Mouse (Mus musculus): ENCODE results near the gene Slco2b1. TPM values are rescaled to one million over a fixed set of nuclear protein-coding genes. Genes with fewer than 3 reads are reported as not detected.

Gene Slco2b1
- polyA plus RNA-seq, 1 experiment from 2014 or later = 1.3 TPM

DNA sequence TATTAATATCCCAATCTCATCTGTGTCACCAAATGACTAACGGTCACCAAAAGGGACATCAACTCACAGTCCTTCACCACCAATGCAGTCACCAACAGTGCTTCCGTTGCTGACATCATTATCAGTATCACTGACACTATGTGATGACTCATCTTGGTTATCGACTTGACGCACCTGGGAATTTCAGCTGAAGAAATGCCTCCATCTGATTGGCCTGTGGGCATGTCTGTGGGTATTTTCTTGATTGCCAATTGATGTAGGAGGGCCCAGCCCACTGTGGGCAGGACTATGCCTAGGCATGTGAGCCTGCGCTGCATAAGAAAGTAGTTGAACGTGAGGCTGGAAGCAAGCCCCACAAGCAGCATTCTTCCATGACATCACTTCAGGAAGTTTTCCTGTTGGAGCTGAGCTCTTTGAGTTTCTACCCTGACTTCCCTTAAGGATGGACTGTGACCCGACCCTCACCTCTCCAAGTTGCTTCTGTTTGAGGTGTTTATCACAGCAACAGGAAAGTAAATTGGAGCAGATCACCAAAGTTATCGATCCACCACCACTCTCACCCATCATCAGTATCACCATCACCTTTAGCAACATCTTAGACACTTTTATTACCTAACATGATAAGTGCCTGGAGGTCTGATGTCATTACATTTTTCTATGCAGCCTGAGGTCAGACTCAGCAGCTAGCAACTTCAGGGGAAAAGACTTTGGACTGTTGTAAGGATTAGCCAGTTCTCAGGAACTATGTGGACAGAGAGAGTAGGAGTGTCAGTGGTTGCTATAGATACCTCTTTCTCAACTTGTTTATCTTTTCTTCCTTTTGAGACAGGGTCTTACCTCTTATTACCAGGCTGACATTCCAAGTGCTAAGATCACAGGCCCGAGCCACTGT is 39.4 kb downstream of the Slco2b1 start:
- 54% methylated on average over 9 of the region's 9 CpGs for WGBS
- H3K36me3 ChIP-seq (ENCODE audit: control insufficient read depth, insufficient read depth, low read length) = no peaks in the 10 kb centered on the region
- ATAC-seq (ENCODE audit: insufficient number of reproducible peaks, insufficient read depth, low FRiP score, low read depth) = no peak
- no peaks in the 10 kb centered on the region for H3K27me3 ChIP-seq (ENCODE audit: control insufficient read depth, insufficient read depth, low read length)
- H3K27ac ChIP-seq (replicated peaks in 1 of 2; ENCODE audit: control insufficient read depth in 1 of 2, insufficient read depth in 1 of 2, low read depth in 2 of 2, low read length in 2 of 2) = no peak overlapping the region
- no peak overlapping the region for H3K4me3 ChIP-seq (ENCODE audit: control insufficient read depth in 1 of 2, insufficient read depth in 1 of 2, low read depth in 1 of 2, low read length in 2 of 2)
- no peaks in the 10 kb centered on the region for H3K9me3 ChIP-seq (ENCODE audit: control insufficient read depth, low read length)
- H3K4me2 ChIP-seq (ENCODE audit: low read length) = no peak overlapping the region
- H3K4me1 ChIP-seq (ENCODE audit: control insufficient read depth in 2 of 2, insufficient read depth in 2 of 2, low read length in 2 of 2) = peaks cover 0 to 6% of the 10 kb centered on the region in 2 experiments; a peak in 2 of 4 replicates
- no peak overlapping the region for H3K9ac ChIP-seq (ENCODE audit: low read length)

DNA sequence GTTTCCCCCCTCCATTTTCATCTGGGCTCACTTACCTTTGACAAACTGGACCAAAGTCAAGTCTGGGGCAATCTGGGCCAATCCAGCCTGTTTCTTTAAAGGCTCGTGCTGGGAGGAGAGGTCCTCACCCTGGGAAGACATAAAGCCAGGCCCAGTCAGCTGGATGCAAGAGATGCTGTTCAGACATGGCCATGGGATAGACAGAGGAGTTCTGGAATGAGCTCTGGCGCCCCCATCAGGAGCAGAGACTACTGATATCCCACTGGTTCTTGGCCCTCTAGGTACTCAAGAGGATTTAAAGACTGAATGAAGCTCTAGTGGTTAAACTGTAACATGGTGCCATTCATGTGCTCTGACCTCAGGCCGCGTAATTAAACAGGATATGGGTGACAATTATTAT is 40.2 kb downstream of the Slco2b1 start:
- ATAC-seq (ENCODE audit: insufficient number of reproducible peaks, insufficient read depth, low FRiP score, low read depth) = no peak
- Histone ChIP-seq H3K9ac (ENCODE audit: low read length) (no peak overlapping the region), H3K4me1 (ENCODE audit: control insufficient read depth in 2 of 2, insufficient read depth in 2 of 2, low read length in 2 of 2) (peaks cover 0 to 6% of the 10 kb centered on the region in 2 experiments; a peak in 2 of 4 replicates), H3K36me3 (ENCODE audit: control insufficient read depth, insufficient read depth, low read length) (no peaks in the 10 kb centered on the region), H3K4me3 (ENCODE audit: control insufficient read depth in 1 of 2, insufficient read depth in 1 of 2, low read depth in 1 of 2, low read length in 2 of 2) (no peak overlapping the region), H3K9me3 (ENCODE audit: control insufficient read depth, low read length) (no peaks in the 10 kb centered on the region), H3K27ac (replicated peaks in 1 of 2; ENCODE audit: control insufficient read depth in 1 of 2, insufficient read depth in 1 of 2, low read depth in 2 of 2, low read length in 2 of 2) (no peak overlapping the region), H3K27me3 (ENCODE audit: control insufficient read depth, insufficient read depth, low read length) (no peaks in the 10 kb centered on the region), H3K4me2 (ENCODE audit: low read length) (no peak overlapping the region)
- 81% methylated on average over 4 of the region's 4 CpGs for WGBS

DNA sequence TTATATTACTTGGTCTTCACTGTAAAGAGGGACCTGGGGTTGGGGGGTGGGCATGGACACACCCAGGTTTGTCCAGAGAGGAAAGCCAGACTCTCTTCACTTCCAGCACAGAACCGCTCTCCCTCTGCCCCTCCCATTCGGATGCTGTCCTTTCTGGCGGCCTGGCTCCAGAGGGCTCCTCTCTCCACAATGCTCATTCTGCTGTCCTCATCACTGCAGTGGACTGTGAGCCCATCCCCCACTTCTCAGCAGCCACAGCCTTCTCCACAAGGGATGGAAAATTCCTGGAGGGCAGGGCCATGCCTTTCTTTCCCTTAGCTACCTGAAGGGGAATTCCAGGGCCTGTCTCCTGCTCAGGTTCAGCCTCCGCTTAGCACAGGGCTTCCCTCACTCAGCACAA is 42.3 kb downstream of the Slco2b1 start:
- Histone ChIP-seq H3K4me3 (ENCODE audit: control insufficient read depth in 1 of 2, insufficient read depth in 1 of 2, low read depth in 1 of 2, low read length in 2 of 2) (no peak overlapping the region), H3K36me3 (ENCODE audit: control insufficient read depth, insufficient read depth, low read length) (no peaks in the 10 kb centered on the region), H3K4me2 (ENCODE audit: low read length) (no peak overlapping the region), H3K4me1 (ENCODE audit: control insufficient read depth in 2 of 2, insufficient read depth in 2 of 2, low read length in 2 of 2) (peaks cover 8 to 9% of the 10 kb centered on the region in 2 experiments), H3K9ac (ENCODE audit: low read length) (no peak overlapping the region), H3K9me3 (ENCODE audit: control insufficient read depth, low read length) (no peaks in the 10 kb centered on the region), H3K27me3 (ENCODE audit: control insufficient read depth, insufficient read depth, low read length) (no peaks in the 10 kb centered on the region), H3K27ac (replicated peaks in 1 of 2; ENCODE audit: control insufficient read depth in 1 of 2, insufficient read depth in 1 of 2, low read depth in 2 of 2, low read length in 2 of 2) (no peak overlapping the region)
- ATAC-seq (ENCODE audit: insufficient number of reproducible peaks, insufficient read depth, low FRiP score, low read depth) = no peak
- WGBS = 24% methylated on average over 4 of the region's 4 CpGs

DNA sequence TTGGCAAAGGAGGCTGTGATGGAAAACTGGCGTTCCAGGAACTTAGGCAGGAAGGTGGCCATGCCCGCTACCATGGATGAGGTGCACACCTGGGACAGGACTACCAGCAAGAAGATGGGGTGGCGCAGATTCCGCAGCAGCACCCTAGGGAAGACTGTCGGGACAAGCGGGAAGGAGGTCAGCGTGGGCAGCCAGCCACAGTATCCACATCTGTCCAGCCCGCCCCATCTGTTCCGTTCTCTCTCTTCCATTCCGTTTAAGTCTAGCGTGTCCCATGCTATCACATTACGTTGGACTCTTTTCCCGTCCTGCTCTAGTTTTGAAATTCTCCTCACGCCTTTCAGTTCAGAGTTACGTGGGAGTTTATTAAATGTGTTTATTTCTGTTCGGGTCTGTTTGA is 44.0 kb downstream of the Slco2b1 start:
- no peak overlapping the region for H3K9ac ChIP-seq (ENCODE audit: low read length)
- H3K27ac ChIP-seq (replicated peaks in 1 of 2; ENCODE audit: control insufficient read depth in 1 of 2, insufficient read depth in 1 of 2, low read depth in 2 of 2, low read length in 2 of 2) = no peak overlapping the region
- no peak overlapping the region for H3K4me3 ChIP-seq (ENCODE audit: control insufficient read depth in 1 of 2, insufficient read depth in 1 of 2, low read depth in 1 of 2, low read length in 2 of 2)
- peaks cover 8 to 9% of the 10 kb centered on the region in 2 experiments; a peak in 3 of 4 replicates for H3K4me1 ChIP-seq (ENCODE audit: control insufficient read depth in 2 of 2, insufficient read depth in 2 of 2, low read length in 2 of 2)
- no peak overlapping the region for H3K4me2 ChIP-seq (ENCODE audit: low read length)
- no peaks in the 10 kb centered on the region for H3K9me3 ChIP-seq (ENCODE audit: control insufficient read depth, low read length)
- H3K36me3 ChIP-seq (ENCODE audit: control insufficient read depth, insufficient read depth, low read length) = no peaks in the 10 kb centered on the region
- 88% methylated on average over 16 of the region's 16 CpGs for WGBS
- H3K27me3 ChIP-seq (ENCODE audit: control insufficient read depth, insufficient read depth, low read length) = no peaks in the 10 kb centered on the region
- ATAC-seq (ENCODE audit: insufficient number of reproducible peaks, insufficient read depth, low FRiP score, low read depth) = no peak

GRCm38 (mm10) chr7:99665731-99666452 is 45.2 kb downstream of the Slco2b1 start:
- peaks cover 2% of the 10 kb centered on the region; the same call in 1 of the 2 replicates for H3K27me3 ChIP-seq (ENCODE audit: control insufficient read depth, insufficient read depth, low read length)
- WGBS = 86% methylated on average over 10 of the region's 10 CpGs
- H3K27ac ChIP-seq (replicated peaks in 1 of 2; ENCODE audit: control insufficient read depth in 1 of 2, insufficient read depth in 1 of 2, low read depth in 2 of 2, low read length in 2 of 2) = no peak overlapping the region
- no peak overlapping the region for H3K4me3 ChIP-seq (ENCODE audit: control insufficient read depth in 1 of 2, insufficient read depth in 1 of 2, low read depth in 1 of 2, low read length in 2 of 2)
- H3K4me1 ChIP-seq (ENCODE audit: control insufficient read depth in 2 of 2, insufficient read depth in 2 of 2, low read length in 2 of 2) = peaks cover 9 to 15% of the 10 kb centered on the region in 2 experiments; a peak in 3 of 4 replicates
- no peak for ATAC-seq (ENCODE audit: insufficient number of reproducible peaks, insufficient read depth, low FRiP score, low read depth)
- no peak overlapping the region for H3K9ac ChIP-seq (ENCODE audit: low read length)
- no peaks in the 10 kb centered on the region for H3K36me3 ChIP-seq (ENCODE audit: control insufficient read depth, insufficient read depth, low read length)
- no peaks in the 10 kb centered on the region for H3K9me3 ChIP-seq (ENCODE audit: control insufficient read depth, low read length)
- no peak overlapping the region for H3K4me2 ChIP-seq (ENCODE audit: low read length)

DNA sequence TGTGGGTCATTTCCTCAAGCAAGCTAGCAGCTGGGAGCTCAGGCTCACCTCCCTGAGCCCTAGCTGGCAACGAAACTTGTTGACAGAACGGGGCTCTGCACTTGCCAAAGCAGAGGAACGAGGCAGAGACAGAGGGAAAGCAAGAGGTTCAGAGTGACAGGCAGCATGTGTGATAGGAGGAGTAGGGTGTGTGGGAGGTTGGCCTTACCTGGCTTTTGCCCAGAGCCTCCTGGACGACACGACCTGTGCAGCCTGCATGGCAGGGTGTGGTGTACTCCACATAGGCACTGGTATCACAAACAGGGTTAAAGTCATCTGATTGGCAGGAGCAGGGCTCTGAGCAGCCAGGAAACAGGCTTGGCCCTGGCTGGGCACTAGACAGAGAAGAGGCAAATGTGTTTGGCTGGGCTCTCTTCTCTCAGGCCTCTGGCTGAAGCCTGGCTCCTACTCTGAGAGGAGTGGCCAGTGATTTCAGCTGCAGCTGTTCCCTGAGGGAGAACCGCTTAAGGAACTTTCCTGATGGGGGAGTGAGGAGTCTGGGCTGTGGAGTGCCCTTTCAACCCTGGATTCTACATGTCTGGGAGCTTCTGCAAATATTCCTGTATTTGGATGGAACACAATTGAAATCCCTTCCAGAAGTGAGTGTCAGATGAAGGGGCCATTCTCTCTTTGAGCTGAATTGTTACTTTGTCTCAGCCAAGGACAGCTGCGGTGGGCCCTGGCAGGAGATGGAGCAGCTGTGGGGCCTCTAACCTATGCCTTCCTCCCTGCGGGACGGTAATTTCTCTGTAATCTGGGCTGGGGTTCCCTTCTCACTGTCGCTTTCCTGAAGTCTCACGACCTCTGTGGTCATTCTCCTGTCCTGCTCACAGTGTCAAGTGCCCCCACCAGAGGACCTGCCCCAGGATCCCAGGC is 46.3 kb downstream of the Slco2b1 start:
- Histone ChIP-seq H3K27me3 (ENCODE audit: control insufficient read depth, insufficient read depth, low read length) (peaks cover 4% of the 10 kb centered on the region; the same call in 1 of the 2 replicates), H3K9ac (ENCODE audit: low read length) (no peak overlapping the region), H3K27ac (replicated peaks in 1 of 2; ENCODE audit: control insufficient read depth in 1 of 2, insufficient read depth in 1 of 2, low read depth in 2 of 2, low read length in 2 of 2) (no peak overlapping the region), H3K9me3 (ENCODE audit: control insufficient read depth, low read length) (no peaks in the 10 kb centered on the region), H3K4me1 (ENCODE audit: control insufficient read depth in 2 of 2, insufficient read depth in 2 of 2, low read length in 2 of 2) (peaks cover 9 to 15% of the 10 kb centered on the region in 2 experiments; a peak in 3 of 4 replicates), H3K4me2 (ENCODE audit: low read length) (no peak overlapping the region), H3K4me3 (ENCODE audit: control insufficient read depth in 1 of 2, insufficient read depth in 1 of 2, low read depth in 1 of 2, low read length in 2 of 2) (no peak overlapping the region), H3K36me3 (ENCODE audit: control insufficient read depth, insufficient read depth, low read length) (no peaks in the 10 kb centered on the region)
- no peak for ATAC-seq (ENCODE audit: insufficient number of reproducible peaks, insufficient read depth, low FRiP score, low read depth)
- WGBS = 40% methylated on average over 11 of the region's 11 CpGs

All from heart, embryonic 14.5 days (tissue).